8 mouse cellular contexts compared by ENCODE assay signal in genomic region chr17:56007444-56008355, GRCm38 (mm10). TPM values are rescaled to one million over a fixed set of nuclear protein-coding genes. Genes with fewer than 3 reads are reported as not detected.
DNase-seq lines count a peak whose midpoint lies in the region; ATAC-seq and TF ChIP-seq lines count a peak whose summit lies in the region.

No protein-coding gene starts in this region.

- H3K9ac ChIP-seq in liver, embryonic 12.5 days, result no peak overlapping the region

- H3K36me3 ChIP-seq in liver, embryonic 12.5 days, result peaks cover 14% of the 10 kb centered on the region

- H3K9me3 ChIP-seq in liver, embryonic 12.5 days (replicated peaks), result no peaks in the 10 kb centered on the region

- peaks cover 32% of the 10 kb centered on the region for H3K27me3 ChIP-seq in liver, embryonic 12.5 days (replicated peaks)

- WGBS in liver, embryonic 12.5 days (ENCODE audit: insufficient replicate concordance), result 43% methylated on average over 14 of the region's 14 CpGs

- TF ChIP-seq POLR2A in embryonic fibroblast, embryonic 13.5 days (IDR thresholded peaks at IDR 0.05; ENCODE audit: low read depth, low read length), result no peak; the same call in 1 of the 2 replicates

- DNase-seq in cerebellum, adult 9-10 months, result peak; percentile 62
- DNase-seq in cerebellum, adult 11 months, result no peak
- peak; percentile 58 for DNase-seq in A20 (ENCODE audit: low read depth, low spot score)
- no peak for DNase-seq in urinary bladder, postnatal 25 days (ENCODE audit: low spot score)
- no peak for DNase-seq in right cerebral cortex, postnatal 36 days (ENCODE audit: low spot score in 2 of 2)
- no peak for DNase-seq in ovary, postnatal 10 days (ENCODE audit: low spot score)

- peak overlapping the region; percentile 8; the same call in 1 of the 2 replicates for H3K27ac ChIP-seq in embryonic fibroblast, embryonic 13.5 days (ENCODE audit: insufficient read depth, low read length)
- peak overlapping the region; percentile 42 for H3K27ac ChIP-seq in liver, embryonic 12.5 days

- no peak for TF ChIP-seq CTCF in embryonic fibroblast, embryonic 13.5 days (IDR thresholded peaks at IDR 0.05; ENCODE audit: borderline replicate concordance, insufficient read depth, low read length)

- H3K4me2 ChIP-seq in liver, embryonic 12.5 days, result peak overlapping the region; percentile 92

- no peaks in the 10 kb centered on the region for H3K4me1 ChIP-seq in embryonic fibroblast, embryonic 13.5 days (ENCODE audit: control insufficient read depth, insufficient read depth, low read length)
- peaks cover 44% of the 10 kb centered on the region for H3K4me1 ChIP-seq in liver, embryonic 12.5 days

- ATAC-seq in liver, embryonic 12.5 days, result no peak; the same call in 1 of the 2 replicates

- H3K4me3 ChIP-seq in embryonic fibroblast, embryonic 13.5 days (ENCODE audit: insufficient read depth, low read length), result no peak overlapping the region
- H3K4me3 ChIP-seq in liver, embryonic 12.5 days, result no peak overlapping the region

RNA-seq across cellular contexts. Expression of gene Mpnd, which starts 2.2 kb away (rescaled TPM):
- polyA plus RNA-seq in embryonic fibroblast, embryonic 13.5 days (2011; ENCODE audit: insufficient read length, low read depth, missing spikeins), result 45.3 and 51.1 TPM in 2 replicates
- 27.4 and 29.1 TPM in 2 replicates for polyA plus RNA-seq in liver, embryonic 12.5 days (2016; fragmentation: Nextera tagmentation; extraction: Ambion mirVana)

RNA-seq across cellular contexts. Expression of gene Stap2, which starts 2.3 kb away (rescaled TPM):
- 0.35 and 0.58 TPM in 2 replicates for polyA plus RNA-seq in embryonic fibroblast, embryonic 13.5 days (2011; ENCODE audit: insufficient read length, low read depth, missing spikeins)
- 1.8 and 2.1 TPM in 2 replicates for polyA plus RNA-seq in liver, embryonic 12.5 days (2016; fragmentation: Nextera tagmentation; extraction: Ambion mirVana)

RNA-seq across cellular contexts. Expression of gene Fsd1, which starts 21.4 kb away (rescaled TPM):
- 5.9 and 9.5 TPM in 2 replicates for polyA plus RNA-seq in embryonic fibroblast, embryonic 13.5 days (2011; ENCODE audit: insufficient read length, low read depth, missing spikeins)
- 1.7 and 2.3 TPM in 2 replicates for polyA plus RNA-seq in liver, embryonic 12.5 days (2016; fragmentation: Nextera tagmentation; extraction: Ambion mirVana)

RNA-seq across cellular contexts. Expression of gene Sh3gl1, which starts 28.7 kb away (rescaled TPM):
- polyA plus RNA-seq in embryonic fibroblast, embryonic 13.5 days (2011; ENCODE audit: insufficient read length, low read depth, missing spikeins), result 89.5 and 105 TPM in 2 replicates
- polyA plus RNA-seq in liver, embryonic 12.5 days (2016; fragmentation: Nextera tagmentation; extraction: Ambion mirVana), result 66.4 and 67.9 TPM in 2 replicates

RNA-seq across cellular contexts. Expression of gene Chaf1a, which starts 32.5 kb away (rescaled TPM):
- polyA plus RNA-seq in embryonic fibroblast, embryonic 13.5 days (2011; ENCODE audit: insufficient read length, low read depth, missing spikeins), result 13.3 and 13.9 TPM in 2 replicates
- polyA plus RNA-seq in liver, embryonic 12.5 days (2016; fragmentation: Nextera tagmentation; extraction: Ambion mirVana), result 34.3 and 37.6 TPM in 2 replicates

Comparison
In these comparisons a context has a peak if more than half of its experiments do, and no peak if none do; other contexts are left out.
1. DNase-seq: peak in cerebellum, adult 9-10 months (single experiment) and A20 (single experiment); none in cerebellum, adult 11 months (single experiment), urinary bladder, postnatal 25 days (single experiment), right cerebral cortex, postnatal 36 days (0 of 2) and ovary, postnatal 10 days (single experiment).